Mouse (Mus musculus): ENCODE results near the gene Vmn2r24.
"Not testable (repeated sequence)": the region's sequence is repeated elsewhere in the genome, so short reads cannot be mapped to it uniquely, and the experiment has no call there.

The Vmn2r24 gene

DNA sequence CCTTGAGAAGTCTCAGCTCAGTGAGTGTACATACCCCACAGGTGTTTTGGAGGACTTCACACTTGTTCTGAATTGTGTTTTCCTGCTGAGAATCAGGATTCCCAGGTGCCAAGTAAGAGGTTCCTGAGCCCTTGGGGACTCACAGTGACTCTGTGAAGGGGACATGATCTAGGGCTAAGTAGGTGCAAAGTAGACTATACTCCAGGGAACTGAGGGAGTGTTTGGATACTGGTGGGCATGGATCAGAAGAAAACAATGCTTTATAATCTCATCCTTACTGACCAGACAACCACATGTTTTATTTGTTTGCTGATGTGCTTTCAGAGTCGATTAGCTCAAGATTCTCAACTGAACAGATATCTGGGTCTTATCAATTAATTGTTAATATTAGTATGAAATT lies at the start of gene Vmn2r24:
TSS of gene Vmn2r24 (plus strand) at position 301 of the 400 bp plus-strand sequence.
- DNase-seq = no peak

DNA sequence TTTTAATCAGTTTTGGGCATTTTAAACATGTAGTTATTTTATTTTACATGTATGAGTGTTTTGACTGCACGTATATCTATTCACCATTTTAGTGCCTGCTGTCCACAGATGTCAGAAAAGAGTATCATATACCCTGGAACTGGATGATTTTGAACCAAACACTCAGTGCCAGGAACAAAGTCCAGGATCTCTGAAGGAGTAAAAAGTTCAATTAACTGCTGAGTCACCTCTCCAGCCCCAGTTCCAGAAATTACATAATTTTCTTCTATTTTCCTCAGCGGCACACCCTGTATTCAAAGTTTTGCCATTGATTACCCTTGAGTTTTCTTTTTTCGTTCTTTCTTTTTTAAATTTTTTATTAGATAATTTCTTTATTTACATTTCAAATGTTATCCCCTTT lies 8.6 kb upstream of the Vmn2r24 start:
- DNase-seq = no peak

- DNase-seq = no peak
Measured at GRCm38 (mm10) chr6:123784857-123785256, 6.2 kb downstream of the Vmn2r24 start.

DNA sequence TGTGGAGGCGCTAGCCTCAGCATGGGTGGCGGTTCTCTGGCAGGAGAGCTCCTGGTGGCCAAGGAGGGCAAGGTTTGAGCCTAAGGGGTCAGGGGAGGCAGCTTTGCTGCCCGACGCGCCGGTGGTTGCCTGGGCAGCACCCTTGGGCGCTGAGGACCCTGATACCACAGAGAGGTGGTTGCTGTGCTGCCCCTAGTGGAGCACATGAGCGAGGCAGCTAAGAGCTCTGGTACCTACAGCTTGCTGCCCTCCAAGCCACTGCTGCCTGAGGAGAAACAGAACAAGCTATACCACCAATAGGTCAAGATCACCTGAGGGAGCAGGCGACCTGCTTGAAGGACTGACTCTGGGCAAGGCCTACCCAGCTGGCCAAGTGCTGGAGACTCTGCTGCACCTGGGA lies 15.1 kb downstream of the Vmn2r24 start:
- DNase-seq = no peak

- not testable (repeated sequence) for DNase-seq
Measured at GRCm38 (mm10) chr6:123810291-123810690, 31.6 kb downstream of the Vmn2r24 start.

DNA sequence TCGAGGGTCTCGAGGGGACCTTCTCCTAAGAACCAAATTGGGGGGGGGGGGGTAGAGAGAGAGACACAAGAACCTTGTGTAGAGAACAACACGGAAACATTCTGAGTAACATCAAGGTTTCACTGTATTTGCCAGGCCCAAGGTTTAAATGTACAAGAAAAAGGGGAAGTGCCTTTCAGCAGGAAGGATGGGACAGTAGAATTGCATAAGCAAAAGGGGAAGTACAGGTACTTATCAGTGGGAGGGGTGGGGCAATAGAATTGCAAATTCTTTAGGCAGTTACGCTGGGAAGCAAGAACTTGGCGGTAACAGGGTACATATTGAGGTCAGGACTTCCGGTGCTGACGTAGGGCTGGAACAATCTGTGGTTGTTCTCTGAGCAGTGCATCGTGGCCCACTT lies 41.3 kb downstream of the Vmn2r24 start:
- DNase-seq = no peak

- DNase-seq = not testable (repeated sequence)
Measured at GRCm38 (mm10) chr6:123853363-123853762, 74.7 kb downstream of the Vmn2r24 start, which contains the start of gene Vmn2r25. TSS of gene Vmn2r25 (minus strand) at chr6:123853463.
